Mouse (Mus musculus) midbrain, embryonic 11.5 days (tissue): ENCODE measurements at regions not wholly inside any gene's neighbourhood (a gene's known extent, or its start where the extent isn't known, plus 50 kb on each side); places are given as distances from the start of the nearest gene placed in this dataset.

Experiments
- ATAC-seq: fragments of 200-750 bp; cut with Nextera tagmentation; 2 replicates; pipeline ENCODE4 v1.8.0; 2017; ENCODE audit warnings: moderate TSS enrichment, moderate library complexity; ENCODE audit not compliant: low FRiP score
- DNase-seq: peaks from one replicate; pipeline ENCODE4 v3.0.0; 2015; ENCODE audit warnings: low spot score; ENCODE audit errors: missing footprints
- H3K27ac ChIP-seq: fragments of 300-500 bp; sonication (generic); 2 replicates; pipeline ENCODE4 v1.5.1; 2014; ENCODE audit warnings: low read depth, low read length
- H3K27me3 ChIP-seq: fragments of 300-500 bp; sonication (generic); 2 replicates; pipeline ENCODE4 v1.6.1; 2014; ENCODE audit warnings: mild to moderate bottlenecking, low read length, moderate library complexity, mixed read lengths; ENCODE audit not compliant: control insufficient read depth, insufficient read depth
- H3K36me3 ChIP-seq: fragments of 300-500 bp; sonication (generic); 2 replicates; pipeline ENCODE4 v1.6.1; 2014; ENCODE audit warnings: mild to moderate bottlenecking, low read length, moderate library complexity, mixed read lengths; ENCODE audit not compliant: control insufficient read depth, insufficient read depth
- H3K4me1 ChIP-seq: fragments of 300-500 bp; sonication (generic); 2 replicates; pipeline ENCODE4 v1.6.1; 2014; ENCODE audit warnings: low read length; ENCODE audit not compliant: control insufficient read depth, insufficient read depth
- H3K4me2 ChIP-seq: fragments of 300-500 bp; sonication (generic); 2 replicates; pipeline ENCODE4 v1.6.1; 2014; ENCODE audit warnings: mild to moderate bottlenecking, moderate library complexity
- H3K4me3 ChIP-seq: fragments of 300-500 bp; sonication (generic); 2 replicates; pipeline ENCODE4 v1.5.1; 2014; ENCODE audit warnings: low read depth, low read length
- H3K9ac ChIP-seq: fragments of 300-500 bp; sonication (generic); 2 replicates; pipeline ENCODE4 v1.6.1; 2014; ENCODE audit warnings: low read length
- H3K9me3 ChIP-seq: fragments of 300-500 bp; sonication (generic); 2 replicates; pipeline ENCODE4 v1.6.1; 2016; ENCODE audit warnings: low read length; ENCODE audit not compliant: control insufficient read depth
- WGBS: fragments of 180-500 bp; shearing (Covaris S2); extraction: QIAGEN DNeasy Blood & Tissue Kit; methylation state at CpG from one replicate; pipeline ENCODE4 v1.1.7; 2014; 5-methylcytosine and 5-hydroxymethylcytosine counted together

DNA sequence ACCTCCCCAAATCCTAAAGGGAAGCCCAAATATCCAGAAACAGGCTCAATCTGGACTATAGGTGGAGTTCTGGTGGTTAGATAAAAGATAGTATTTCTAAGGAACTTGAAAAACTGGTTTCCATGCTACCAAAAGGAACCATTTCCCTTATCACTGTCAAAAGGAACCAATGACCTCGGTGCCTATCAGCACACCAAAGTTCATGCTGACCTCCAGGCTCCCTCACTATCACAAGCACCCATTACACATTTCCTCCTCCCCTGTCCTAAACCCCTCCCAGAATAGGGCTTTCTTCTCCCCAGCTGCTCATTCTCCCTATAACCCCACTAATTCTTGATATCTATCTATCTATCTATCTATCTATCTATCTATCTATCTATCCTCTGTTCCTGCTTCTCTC is 144.2 kb downstream of the Nuf2 start:
- Histone ChIP-seq H3K4me1 (no peaks in the 10 kb centered on the region), H3K9me3 (no peaks in the 10 kb centered on the region), H3K4me2 (no peak overlapping the region), H3K4me3 (no peak overlapping the region), H3K27me3 (no peaks in the 10 kb centered on the region), H3K36me3 (no peaks in the 10 kb centered on the region), H3K9ac (no peak overlapping the region), H3K27ac (no peak overlapping the region; the same call in 1 of the 2 replicates)
- ATAC-seq (no peak), DNase-seq (no peak)
- 90% methylated on average over 1 of the region's 1 CpGs for WGBS

DNA sequence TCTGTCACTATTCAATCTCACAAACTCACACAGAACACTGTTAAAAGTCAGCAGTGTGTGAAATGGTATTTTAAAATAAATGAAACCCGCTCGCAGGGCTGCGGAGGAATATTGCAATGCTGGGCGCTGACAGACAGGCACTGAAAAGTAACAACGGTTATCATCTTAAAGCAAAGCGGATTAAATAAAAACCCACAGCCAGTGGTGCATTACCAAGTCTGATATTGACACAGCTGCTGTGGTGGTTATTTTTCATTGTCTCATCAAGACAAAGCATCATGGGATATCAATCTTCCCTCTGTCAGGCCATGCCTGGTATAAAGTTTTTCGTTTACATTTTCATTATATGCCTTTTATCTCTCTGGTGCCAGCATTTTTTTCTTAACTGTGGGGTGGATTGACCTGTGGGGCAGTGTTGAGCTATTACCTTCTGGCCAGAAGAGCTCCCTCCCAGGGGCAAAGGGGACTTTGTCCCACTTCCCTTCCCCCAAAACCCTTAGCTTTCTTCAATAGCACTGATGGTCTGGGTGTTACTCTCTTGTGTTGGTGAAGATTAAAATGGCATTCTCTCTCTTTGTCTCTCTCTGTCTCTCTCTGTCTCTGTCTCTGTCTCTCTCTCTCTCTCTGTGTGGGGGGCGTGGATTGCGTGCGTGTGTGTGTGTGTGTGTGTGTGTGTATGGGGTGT is 145.4 kb downstream of the Nuf2 start:
- WGBS, result 69% methylated on average over 10 of the region's 10 CpGs
- Histone ChIP-seq H3K4me3 (no peak overlapping the region), H3K27me3 (no peaks in the 10 kb centered on the region), H3K27ac (no peak overlapping the region; the same call in 1 of the 2 replicates), H3K36me3 (no peaks in the 10 kb centered on the region), H3K9ac (no peak overlapping the region), H3K9me3 (no peaks in the 10 kb centered on the region), H3K4me1 (no peaks in the 10 kb centered on the region), H3K4me2 (no peak overlapping the region)
- ATAC-seq (peak; percentile 80), DNase-seq (no peak)

DNA sequence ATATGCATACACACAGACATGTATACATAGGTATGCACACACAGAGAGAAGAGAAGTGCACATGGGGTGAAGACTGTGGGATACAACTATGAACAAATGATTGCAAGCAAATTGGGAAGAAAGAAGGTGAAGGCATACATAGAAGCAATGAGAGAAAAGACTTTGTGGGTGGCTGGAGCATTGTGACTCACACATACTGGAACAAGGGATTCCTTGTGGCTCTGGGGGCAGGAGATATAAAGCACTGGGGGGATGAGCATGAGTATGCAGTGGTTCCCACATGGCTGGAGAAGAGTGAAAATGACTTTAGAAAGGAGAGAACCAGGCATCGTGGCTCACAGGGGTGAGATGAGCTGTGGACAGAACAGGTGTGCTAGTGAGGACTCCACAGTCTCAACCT is 156.6 kb downstream of the Nuf2 start:
- Histone ChIP-seq H3K27ac (no peak overlapping the region), H3K36me3 (no peaks in the 10 kb centered on the region), H3K9me3 (no peaks in the 10 kb centered on the region), H3K4me3 (no peak overlapping the region), H3K4me2 (no peak overlapping the region), H3K9ac (no peak overlapping the region), H3K27me3 (no peaks in the 10 kb centered on the region), H3K4me1 (no peaks in the 10 kb centered on the region)
- no peak for ATAC-seq
- WGBS, result 80% methylated on average over 1 of the region's 1 CpGs
- peak; percentile 62 for DNase-seq

DNA sequence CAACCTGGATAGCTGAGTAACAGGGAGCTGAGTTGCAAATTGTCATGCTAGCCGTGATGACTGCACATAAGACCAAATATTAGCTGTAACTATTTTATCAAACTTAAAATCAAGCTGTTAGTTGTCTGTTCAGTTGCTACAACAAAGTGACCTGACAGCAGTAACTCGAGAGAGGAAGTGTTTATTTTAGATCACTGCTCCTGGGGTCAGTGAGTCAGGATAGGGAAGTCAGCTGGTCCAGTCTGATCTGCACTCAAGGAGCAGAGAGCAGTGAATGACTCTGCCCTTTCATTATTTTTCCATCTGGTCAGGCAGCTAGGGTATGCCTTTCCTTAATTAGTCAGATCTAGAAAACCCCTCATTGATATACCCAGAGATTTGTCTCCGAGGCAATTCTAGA is 162.5 kb downstream of the Nuf2 start:
- 75% methylated on average over 3 of the region's 3 CpGs for WGBS
- peaks cover 4% of the 10 kb centered on the region; the same call in 1 of the 2 replicates for H3K4me1 ChIP-seq

DNA sequence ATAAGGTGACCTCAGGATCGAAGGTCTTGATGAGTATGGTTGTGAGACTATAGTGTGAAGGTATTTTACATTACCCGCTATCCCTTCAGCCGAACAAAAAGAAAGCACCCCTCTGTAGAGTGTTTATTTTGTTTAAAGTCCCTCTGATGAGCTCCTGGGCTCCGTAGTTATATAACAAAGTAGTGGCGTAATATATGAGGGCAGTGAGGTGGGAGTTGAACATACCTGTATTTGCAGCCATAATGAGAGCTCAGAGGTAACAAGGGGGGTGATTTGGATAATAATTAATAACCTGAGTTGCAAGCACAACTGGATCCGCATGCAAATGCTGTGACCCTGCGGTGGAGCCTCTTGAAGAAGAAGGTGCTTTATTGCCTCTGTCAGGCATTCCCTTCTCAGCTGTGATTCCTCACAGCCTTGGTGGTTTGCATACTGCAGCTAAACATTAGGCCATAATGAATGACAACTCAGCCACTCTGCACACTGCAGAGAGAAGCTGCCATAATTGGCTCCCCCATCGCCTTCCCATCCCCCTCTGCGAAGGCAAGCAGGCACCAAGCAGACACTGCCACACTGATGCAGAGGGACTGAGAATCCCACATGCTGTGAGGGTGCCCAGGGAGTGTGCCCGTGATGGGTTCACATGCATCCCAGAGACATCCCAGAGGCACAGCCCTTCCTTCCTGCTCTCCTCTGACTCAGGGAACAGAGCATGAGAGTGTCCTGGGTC is 163.3 kb downstream of the Nuf2 start:
- 78% methylated on average over 10 of the region's 10 CpGs for WGBS
- Histone ChIP-seq H3K4me2 (no peak overlapping the region), H3K4me1 (peaks cover 4% of the 10 kb centered on the region; the same call in 1 of the 2 replicates), H3K4me3 (no peak overlapping the region), H3K27ac (no peak overlapping the region), H3K9ac (no peak overlapping the region), H3K27me3 (no peaks in the 10 kb centered on the region), H3K36me3 (no peaks in the 10 kb centered on the region), H3K9me3 (no peaks in the 10 kb centered on the region)
- 0 out of 2 replicates have a peak, but pooled peaks have one; percentile 42 for ATAC-seq
- peak; percentile 82 for DNase-seq

More for the DNA sequence above, 162.5 kb downstream of the Nuf2 start:
- Histone ChIP-seq H3K9ac (no peak overlapping the region), H3K27me3 (no peaks in the 10 kb centered on the region), H3K36me3 (no peaks in the 10 kb centered on the region), H3K27ac (no peak overlapping the region), H3K4me2 (no peak overlapping the region), H3K9me3 (no peaks in the 10 kb centered on the region), H3K4me3 (no peak overlapping the region)
- no peak for ATAC-seq
- peak; percentile 66 for DNase-seq

DNA sequence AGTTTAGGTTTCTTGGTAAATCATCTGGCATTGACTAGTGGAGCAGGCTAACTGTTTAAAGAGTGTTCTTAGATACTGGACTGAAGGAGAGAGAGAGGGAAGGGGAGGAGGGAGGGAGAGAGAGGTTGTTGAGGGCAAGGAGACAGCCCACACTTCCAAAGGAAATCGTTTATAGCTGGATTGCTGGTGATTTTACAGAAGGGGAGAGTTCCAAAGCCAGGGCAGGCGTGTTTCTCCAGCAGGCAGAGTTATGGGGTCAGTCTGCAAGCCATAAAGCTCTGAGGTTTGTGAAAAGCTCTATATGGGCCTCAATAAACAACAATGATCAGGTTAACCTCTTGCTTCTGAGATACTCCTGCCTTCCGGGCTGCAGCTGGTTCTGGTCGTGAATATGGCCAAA is 163.9 kb downstream of the Nuf2 start:
- no peak for ATAC-seq
- H3K27me3 ChIP-seq, result no peaks in the 10 kb centered on the region
- H3K27ac ChIP-seq, result no peak overlapping the region
- no peak overlapping the region for H3K9ac ChIP-seq
- H3K4me1 ChIP-seq, result peaks cover 4% of the 10 kb centered on the region; the same call in 1 of the 2 replicates
- H3K4me3 ChIP-seq, result no peak overlapping the region
- H3K4me2 ChIP-seq, result no peak overlapping the region
- H3K9me3 ChIP-seq, result no peaks in the 10 kb centered on the region
- 71% methylated on average over 4 of the region's 4 CpGs for WGBS
- no peaks in the 10 kb centered on the region for H3K36me3 ChIP-seq
- peak; percentile 70 for DNase-seq

DNA sequence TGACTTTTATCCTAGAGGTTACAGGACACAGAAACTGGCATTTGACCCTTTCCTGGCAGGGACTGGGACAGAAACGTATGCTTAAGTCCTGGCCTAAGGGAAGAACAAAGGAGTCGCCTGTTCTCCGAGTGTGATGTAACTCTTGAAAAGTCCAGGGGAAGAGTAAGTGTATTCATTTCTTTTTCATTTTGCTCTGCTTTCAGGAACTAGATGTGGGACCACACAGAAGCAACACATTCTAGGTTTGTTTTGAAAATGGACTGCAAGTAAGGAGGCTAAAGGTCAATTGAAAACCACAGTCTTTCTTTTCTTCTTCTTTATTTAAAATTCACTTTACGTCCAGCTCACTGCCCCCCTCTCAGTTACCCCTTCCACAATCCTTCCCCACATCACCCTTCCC is 168.7 kb downstream of the Nuf2 start:
- Histone ChIP-seq H3K4me3 (no peak overlapping the region), H3K36me3 (no peaks in the 10 kb centered on the region), H3K9ac (no peak overlapping the region), H3K27ac (no peak overlapping the region), H3K4me2 (no peak overlapping the region), H3K4me1 (no peaks in the 10 kb centered on the region), H3K9me3 (no peaks in the 10 kb centered on the region), H3K27me3 (no peaks in the 10 kb centered on the region)
- DNase-seq (peak; percentile 72), ATAC-seq (no peak)
- 39% methylated on average over 4 of the region's 4 CpGs for whole genome bisulfite sequencing

DNA sequence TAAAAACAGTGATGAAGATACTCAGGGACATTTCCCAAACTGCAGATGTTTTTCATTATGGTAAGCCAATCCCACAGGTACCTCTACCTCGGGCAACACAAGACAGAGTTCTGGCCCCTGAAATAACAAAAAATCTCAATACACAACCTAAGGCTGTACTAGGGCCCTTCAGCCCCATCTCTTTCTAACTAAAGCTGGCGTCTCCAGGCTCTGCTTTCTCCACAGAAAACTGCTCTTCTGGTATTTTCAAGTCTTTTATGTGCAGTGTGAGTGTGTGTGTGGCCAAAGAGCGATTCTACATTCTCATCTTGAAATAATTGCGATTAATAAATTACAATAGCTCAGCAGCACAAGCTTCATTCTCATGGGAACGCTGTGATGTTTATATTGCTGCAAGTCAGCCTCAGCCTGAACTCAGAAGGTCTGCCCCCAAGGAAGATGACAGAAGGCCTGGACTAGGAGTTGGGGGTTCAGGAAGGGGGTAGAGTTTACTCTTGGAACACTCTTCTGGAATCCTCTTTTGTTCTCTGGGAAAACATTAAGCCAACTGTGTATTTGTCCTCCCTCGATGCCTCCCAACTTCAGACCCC is 173.5 kb downstream of the Nuf2 start:
- WGBS, result 80% methylated on average over 6 of the region's 6 CpGs

DNA sequence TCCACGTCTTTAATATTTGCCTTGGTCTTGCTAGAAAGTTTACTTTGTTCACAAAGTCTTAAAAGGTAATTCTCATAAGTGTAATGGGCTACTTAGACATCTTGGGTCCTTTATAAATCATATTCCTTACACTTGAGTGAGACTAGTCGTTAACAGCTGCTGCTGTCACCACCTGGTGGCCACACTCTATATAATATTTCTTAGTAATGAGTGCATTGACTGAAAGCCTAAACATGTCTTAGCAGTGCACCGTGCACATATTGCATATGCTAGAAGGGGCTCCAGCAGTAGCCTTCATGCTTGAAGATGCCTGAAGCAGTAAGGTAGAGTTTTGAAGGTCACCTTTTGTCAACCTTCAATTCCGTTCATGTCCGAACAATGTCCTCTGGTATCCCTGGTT is 177.2 kb downstream of the Nuf2 start:
- H3K4me3 ChIP-seq, result no peak overlapping the region
- no peaks in the 10 kb centered on the region for H3K4me1 ChIP-seq
- no peak overlapping the region for H3K4me2 ChIP-seq
- DNase-seq, result peak; percentile 90
- no peak for ATAC-seq
- H3K9me3 ChIP-seq, result no peaks in the 10 kb centered on the region
- no peaks in the 10 kb centered on the region for H3K27me3 ChIP-seq
- WGBS, result 84% methylated on average over 5 of the region's 5 CpGs
- no peaks in the 10 kb centered on the region for H3K36me3 ChIP-seq
- H3K27ac ChIP-seq, result no peak overlapping the region
- no peak overlapping the region for H3K9ac ChIP-seq

More for the DNA sequence above, 173.5 kb downstream of the Nuf2 start:
- peak; percentile 68 for DNase-seq
- H3K4me3 ChIP-seq, result no peak overlapping the region
- H3K27me3 ChIP-seq, result no peaks in the 10 kb centered on the region
- H3K9ac ChIP-seq, result no peak overlapping the region
- no peak overlapping the region for H3K4me2 ChIP-seq
- no peak for ATAC-seq
- no peaks in the 10 kb centered on the region for H3K4me1 ChIP-seq
- H3K27ac ChIP-seq, result no peak overlapping the region
- H3K36me3 ChIP-seq, result no peaks in the 10 kb centered on the region
- no peaks in the 10 kb centered on the region for H3K9me3 ChIP-seq
